Mouse (Mus musculus): Measurements from ENCODE around the gene Nfyc. TPM values are rescaled to one million over a fixed set of nuclear protein-coding genes. Genes with fewer than 3 reads are reported as not detected.

Gene Nfyc
- 83.0 and 86.8 TPM in 2 replicates for polyA plus RNA-seq (2015; fragmentation: Nextera tagmentation; extraction: Ambion mirVana)

DNA sequence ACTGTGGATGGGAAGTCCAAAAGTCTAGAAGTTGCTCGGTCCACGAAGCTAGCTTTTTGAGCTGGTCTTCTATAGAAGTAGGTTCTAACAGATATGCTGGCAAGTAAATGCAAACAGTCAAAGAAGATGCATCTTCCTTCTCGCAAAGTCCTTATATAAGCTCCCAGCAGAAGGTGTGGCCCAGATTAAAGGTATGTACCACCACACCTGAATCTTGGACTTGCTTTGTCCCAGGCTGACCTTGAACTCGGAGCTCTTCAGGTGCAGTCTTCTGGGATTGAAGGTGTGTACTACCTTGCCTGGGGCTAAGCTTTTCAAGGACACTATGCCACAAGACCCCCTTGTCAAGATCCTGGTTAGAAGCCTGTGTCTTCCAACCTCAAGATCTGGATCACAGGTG is at the start of gene Nfyc:
TSS of gene Nfyc (minus strand) at position 101 of the 400 bp plus-strand sequence.
- no peak within 1 kb of the TSS for H3K4me3 ChIP-seq (replicated peaks)
- H3K4me1 ChIP-seq = no peaks in the 10 kb centered on the region
- no peaks in the 10 kb centered on the region for H3K27me3 ChIP-seq (replicated peaks)
- WGBS = 95% methylated on average over 4 of the region's 4 CpGs
- H3K36me3 ChIP-seq = no peaks in the 10 kb centered on the region
- H3K9ac ChIP-seq (replicated peaks) = no peak within 1 kb of the TSS
- H3K4me2 ChIP-seq = no peak within 1 kb of the TSS
- no peak within 1 kb of the TSS for H3K27ac ChIP-seq (replicated peaks)
- H3K9me3 ChIP-seq (replicated peaks) = no peaks in the 10 kb centered on the region
- ATAC-seq (ENCODE audit: low FRiP score) = no peak

DNA sequence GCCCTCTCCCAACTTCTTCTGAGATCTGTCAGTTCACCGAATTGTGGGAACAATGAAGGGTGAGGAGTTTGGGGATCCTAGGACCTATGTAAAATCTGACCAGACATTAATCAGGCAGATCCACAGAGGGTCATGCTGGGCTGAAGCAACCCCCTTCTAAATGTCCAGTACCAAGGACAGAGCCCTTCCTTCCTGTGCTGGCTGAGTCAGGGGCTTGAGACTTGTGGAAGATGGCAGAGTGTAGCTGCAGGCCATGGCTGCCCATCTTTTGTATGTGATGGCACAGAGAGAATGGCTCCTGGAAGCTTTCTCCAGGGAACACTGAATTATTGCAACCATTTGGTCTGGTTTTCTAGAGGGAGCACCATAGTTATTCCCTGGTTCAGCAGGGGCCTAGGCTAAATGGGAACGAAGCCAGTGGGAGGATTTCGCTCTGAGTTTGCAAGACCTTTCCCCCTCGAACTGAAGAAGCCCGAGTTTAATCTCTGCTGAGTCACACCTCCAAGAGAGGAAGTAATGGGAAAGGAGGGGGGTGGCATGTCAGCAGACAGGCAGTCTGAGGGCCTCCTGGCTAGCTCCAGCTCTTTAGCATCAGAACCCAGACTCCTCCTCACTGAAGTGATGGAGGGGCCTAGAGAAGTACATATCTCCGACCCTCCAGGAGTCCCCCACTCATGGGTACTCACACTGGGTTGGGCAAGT is 49.5 kb upstream of the Nfyc start:
- 61% methylated on average over 6 of the region's 6 CpGs for WGBS
- H3K27ac ChIP-seq (replicated peaks) = no peak overlapping the region
- no peak overlapping the region for H3K4me3 ChIP-seq (replicated peaks)
- H3K4me1 ChIP-seq = peaks cover 29% of the 10 kb centered on the region
- no peaks in the 10 kb centered on the region for H3K9me3 ChIP-seq (replicated peaks)
- no peak for ATAC-seq (ENCODE audit: low FRiP score)
- no peak overlapping the region for H3K9ac ChIP-seq (replicated peaks)
- H3K4me2 ChIP-seq = no peak overlapping the region
- H3K36me3 ChIP-seq = no peaks in the 10 kb centered on the region
- no peaks in the 10 kb centered on the region for H3K27me3 ChIP-seq (replicated peaks)

DNA sequence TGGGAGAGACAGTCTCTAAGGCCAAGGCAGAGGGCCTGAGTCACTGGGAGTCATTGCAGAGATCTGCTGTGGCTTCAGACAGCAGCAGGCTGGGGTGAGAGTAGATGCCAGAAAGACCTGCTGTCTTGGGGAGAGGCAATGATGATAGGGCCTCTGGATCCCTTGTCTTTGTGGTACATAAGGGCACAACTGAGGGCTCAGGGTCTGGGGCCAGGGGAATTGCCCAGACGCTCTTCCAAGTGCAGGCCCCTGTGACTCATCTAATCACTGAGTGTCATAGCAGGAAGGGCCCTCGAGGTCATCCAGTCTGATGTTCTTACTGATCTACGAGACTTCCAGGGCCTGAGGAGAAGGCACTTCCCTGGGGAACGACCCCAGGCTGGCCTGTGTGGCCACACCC is 48.0 kb upstream of the Nfyc start:
- H3K9me3 ChIP-seq (replicated peaks) = no peaks in the 10 kb centered on the region
- H3K36me3 ChIP-seq = no peaks in the 10 kb centered on the region
- ATAC-seq (ENCODE audit: low FRiP score) = no peak
- WGBS = 38% methylated on average over 4 of the region's 4 CpGs
- no peak overlapping the region for H3K27ac ChIP-seq (replicated peaks)
- H3K27me3 ChIP-seq (replicated peaks) = no peaks in the 10 kb centered on the region
- no peak overlapping the region for H3K4me3 ChIP-seq (replicated peaks)
- peaks cover 24% of the 10 kb centered on the region for H3K4me1 ChIP-seq
- no peak overlapping the region for H3K4me2 ChIP-seq
- H3K9ac ChIP-seq (replicated peaks) = no peak overlapping the region

DNA sequence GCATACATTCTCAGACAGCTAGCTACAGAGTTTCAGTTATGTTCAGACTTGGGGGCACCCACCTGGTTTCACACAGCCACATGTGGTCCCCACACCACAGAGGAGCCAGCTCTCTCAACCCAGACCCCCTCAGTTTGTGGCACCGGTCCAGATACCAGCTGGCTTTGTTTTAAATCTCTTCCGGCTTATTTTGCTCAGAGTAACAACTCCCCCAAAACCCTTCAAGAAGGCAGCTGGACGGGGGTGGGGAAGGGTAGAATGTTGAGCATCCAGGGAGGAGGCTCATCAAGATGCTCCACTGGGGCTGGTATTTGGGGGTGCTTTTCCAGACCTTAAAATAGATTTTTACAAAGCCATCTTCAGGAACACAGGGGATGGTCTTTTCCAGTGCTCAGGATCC is 47.4 kb upstream of the Nfyc start:
- peaks cover 24% of the 10 kb centered on the region for H3K4me1 ChIP-seq
- no peaks in the 10 kb centered on the region for H3K9me3 ChIP-seq (replicated peaks)
- 61% methylated on average over 3 of the region's 3 CpGs for WGBS
- no peak overlapping the region for H3K27ac ChIP-seq (replicated peaks)
- no peak overlapping the region for H3K4me2 ChIP-seq
- no peak for ATAC-seq (ENCODE audit: low FRiP score)
- no peak overlapping the region for H3K4me3 ChIP-seq (replicated peaks)
- H3K9ac ChIP-seq (replicated peaks) = no peak overlapping the region
- H3K27me3 ChIP-seq (replicated peaks) = no peaks in the 10 kb centered on the region
- no peaks in the 10 kb centered on the region for H3K36me3 ChIP-seq

DNA sequence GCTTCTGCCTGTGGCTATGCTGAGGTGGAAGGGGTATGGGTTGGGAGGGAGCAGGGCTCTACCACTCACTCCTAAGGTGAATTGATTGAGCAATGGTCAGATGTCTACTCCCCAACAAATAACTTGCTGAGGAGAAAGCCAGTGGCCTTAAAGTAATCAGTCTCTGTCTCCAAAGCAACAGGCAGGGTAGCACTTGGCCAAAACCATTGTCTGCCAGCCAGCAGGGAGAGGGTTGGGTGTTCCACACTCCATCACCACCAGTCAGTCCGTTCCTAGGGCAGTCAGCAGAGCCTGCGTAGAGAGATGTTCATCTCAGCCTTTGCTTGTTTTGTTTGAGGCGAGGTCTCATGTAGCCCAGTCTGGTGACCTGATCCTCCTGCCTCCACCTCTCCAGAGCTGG is 44.6 kb upstream of the Nfyc start:
- Histone ChIP-seq H3K9me3 (replicated peaks) (no peaks in the 10 kb centered on the region), H3K4me2 (no peak overlapping the region), H3K27ac (replicated peaks) (no peak overlapping the region), H3K9ac (replicated peaks) (no peak overlapping the region), H3K4me3 (replicated peaks) (no peak overlapping the region), H3K27me3 (replicated peaks) (no peaks in the 10 kb centered on the region), H3K36me3 (no peaks in the 10 kb centered on the region), H3K4me1 (peaks cover 9% of the 10 kb centered on the region)
- 47% methylated on average over 3 of the region's 3 CpGs for WGBS
- ATAC-seq (ENCODE audit: low FRiP score) = no peak

DNA sequence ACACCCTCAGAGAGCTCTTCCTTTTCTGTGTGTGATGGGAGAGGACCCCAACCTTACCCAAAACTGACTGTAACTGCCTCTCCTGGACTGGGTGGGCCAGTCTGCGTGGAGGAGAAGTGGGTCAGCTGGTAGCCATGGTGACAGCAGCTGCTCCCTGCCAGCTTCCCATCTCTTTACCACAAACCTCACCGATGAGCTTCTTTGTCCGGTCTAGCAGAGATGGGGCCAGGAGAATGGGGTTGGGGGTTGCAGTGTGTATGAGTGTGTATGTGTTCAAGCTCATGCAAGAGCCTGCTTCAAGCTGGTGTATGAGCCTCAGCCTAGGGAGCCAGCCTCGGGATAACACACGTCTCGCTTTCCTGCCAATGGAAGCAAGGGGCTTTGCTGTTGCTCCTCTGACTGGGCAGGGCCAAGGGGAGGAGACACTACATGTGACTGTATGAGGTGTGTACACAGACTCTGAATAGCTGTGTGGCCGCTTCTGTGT is 38.9 kb upstream of the Nfyc start:
- peak; percentile 51; the same call in 1 of the 2 replicates for ATAC-seq (ENCODE audit: low FRiP score)
- peaks cover 16% of the 10 kb centered on the region; the same call in 1 of the 2 replicates for H3K4me1 ChIP-seq
- no peak overlapping the region for H3K4me2 ChIP-seq
- no peak overlapping the region for H3K4me3 ChIP-seq (replicated peaks)
- no peaks in the 10 kb centered on the region for H3K9me3 ChIP-seq (replicated peaks)
- 40% methylated on average over 7 of the region's 7 CpGs for whole genome bisulfite sequencing
- H3K36me3 ChIP-seq = no peaks in the 10 kb centered on the region
- H3K27me3 ChIP-seq (replicated peaks) = no peaks in the 10 kb centered on the region
- H3K9ac ChIP-seq (replicated peaks) = no peak overlapping the region
- H3K27ac ChIP-seq (replicated peaks) = 0 out of 2 replicates have a peak overlapping the region, but pooled peaks have one; percentile 18

DNA sequence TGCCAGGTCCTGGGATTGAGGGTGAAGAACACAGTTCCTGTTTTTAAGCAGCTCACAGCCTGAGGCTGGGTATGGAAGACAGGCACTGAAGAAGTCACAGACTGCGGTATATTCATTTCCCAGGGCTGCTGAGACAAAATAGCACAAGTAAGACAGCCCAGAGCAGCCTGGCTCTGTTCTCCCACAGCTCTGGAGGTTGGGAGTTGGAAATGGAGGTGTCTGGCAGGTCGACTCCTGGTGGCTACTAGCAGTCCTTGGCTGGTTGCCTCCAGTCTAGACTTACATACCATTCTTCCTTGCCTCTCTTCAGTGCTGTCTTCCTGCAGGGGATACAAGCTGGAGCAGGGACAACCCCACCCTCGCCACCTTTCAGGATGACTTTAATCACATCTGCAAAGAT is 37.6 kb upstream of the Nfyc start:
- H3K27me3 ChIP-seq (replicated peaks) = no peaks in the 10 kb centered on the region
- H3K36me3 ChIP-seq = no peaks in the 10 kb centered on the region
- no peak overlapping the region for H3K4me2 ChIP-seq
- WGBS = 77% methylated on average over 3 of the region's 3 CpGs
- no peak overlapping the region for H3K4me3 ChIP-seq (replicated peaks)
- no peak overlapping the region for H3K9ac ChIP-seq (replicated peaks)
- H3K9me3 ChIP-seq (replicated peaks) = no peaks in the 10 kb centered on the region
- ATAC-seq (ENCODE audit: low FRiP score) = no peak
- H3K4me1 ChIP-seq = peaks cover 16% of the 10 kb centered on the region; the same call in 1 of the 2 replicates
- no peak overlapping the region for H3K27ac ChIP-seq (replicated peaks)

DNA sequence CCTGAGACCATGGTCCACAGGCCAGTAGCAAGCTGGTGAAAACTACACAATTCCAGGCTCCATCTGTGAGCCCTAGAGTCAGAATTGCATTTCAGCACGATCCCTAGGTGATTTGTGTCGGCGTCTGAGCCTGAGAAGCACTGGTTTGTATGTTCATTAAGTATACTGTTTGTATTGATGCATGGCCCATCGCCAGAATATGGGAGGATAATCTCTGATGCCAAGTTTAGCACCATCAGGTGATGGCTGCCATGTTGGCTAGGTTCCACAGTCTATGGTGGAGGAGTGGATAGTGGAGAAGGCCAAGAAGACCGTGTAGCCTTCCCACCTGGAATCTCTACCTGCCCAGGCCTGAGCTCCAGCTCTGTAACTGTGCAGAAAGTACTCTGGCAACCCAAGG is 36.9 kb upstream of the Nfyc start:
- WGBS = 69% methylated on average over 5 of the region's 5 CpGs
- Histone ChIP-seq H3K27ac (replicated peaks) (no peak overlapping the region), H3K4me2 (no peak overlapping the region), H3K9me3 (replicated peaks) (no peaks in the 10 kb centered on the region), H3K4me1 (peaks cover 16% of the 10 kb centered on the region; the same call in 1 of the 2 replicates), H3K27me3 (replicated peaks) (no peaks in the 10 kb centered on the region), H3K4me3 (replicated peaks) (no peak overlapping the region), H3K36me3 (no peaks in the 10 kb centered on the region), H3K9ac (replicated peaks) (no peak overlapping the region)
- no peak for ATAC-seq (ENCODE audit: low FRiP score)

DNA sequence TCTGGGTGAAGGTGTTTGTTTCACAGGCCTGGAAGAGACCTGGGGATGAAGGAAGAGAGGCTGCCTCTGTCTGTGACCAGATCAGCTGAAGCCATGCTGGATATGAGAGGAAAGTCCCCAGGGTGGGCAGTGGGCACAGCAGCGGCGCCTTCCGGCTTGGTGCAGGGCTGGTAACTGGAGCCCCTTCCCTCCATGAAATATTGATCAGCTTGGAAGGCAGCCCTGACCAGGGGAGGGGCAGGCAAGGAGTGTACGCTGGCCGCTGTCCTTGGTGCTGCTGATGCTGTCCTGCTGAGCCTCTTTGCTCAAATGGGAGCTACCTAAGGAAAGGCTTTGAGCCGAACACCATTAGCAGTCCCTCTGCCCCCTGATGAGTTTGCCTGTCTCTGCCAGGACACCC is 34.8 kb upstream of the Nfyc start:
- Histone ChIP-seq H3K9ac (replicated peaks) (no peak overlapping the region), H3K9me3 (replicated peaks) (no peaks in the 10 kb centered on the region), H3K4me3 (replicated peaks) (no peak overlapping the region), H3K4me2 (no peak overlapping the region), H3K27me3 (replicated peaks) (no peaks in the 10 kb centered on the region), H3K27ac (replicated peaks) (no peak overlapping the region), H3K36me3 (no peaks in the 10 kb centered on the region), H3K4me1 (peaks cover 16% of the 10 kb centered on the region; the same call in 1 of the 2 replicates)
- no peak for ATAC-seq (ENCODE audit: low FRiP score)
- 8% methylated on average over 6 of the region's 6 CpGs for WGBS

DNA sequence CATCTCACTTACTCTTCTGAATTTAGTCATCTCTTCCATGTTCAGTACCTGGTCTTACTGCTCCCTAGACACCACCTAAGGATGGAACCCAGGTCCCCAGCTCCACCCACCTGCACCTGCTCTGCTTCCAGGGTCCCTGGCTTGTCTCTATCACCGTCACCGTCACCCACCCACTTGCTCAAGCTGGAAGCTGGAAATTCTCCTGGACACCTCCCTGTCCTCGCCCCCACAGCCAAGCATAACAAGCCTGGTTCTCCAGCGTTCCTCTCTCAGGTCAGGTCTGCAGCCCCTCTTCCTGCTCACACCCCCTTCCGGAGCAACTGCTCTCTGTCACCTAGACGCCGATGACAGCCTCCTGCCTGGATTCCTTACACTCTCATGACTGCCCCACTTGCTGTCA is 28.5 kb upstream of the Nfyc start:
- H3K9me3 ChIP-seq (replicated peaks) = no peaks in the 10 kb centered on the region
- H3K9ac ChIP-seq (replicated peaks) = no peak overlapping the region
- H3K27me3 ChIP-seq (replicated peaks) = no peaks in the 10 kb centered on the region
- no peak overlapping the region for H3K4me2 ChIP-seq
- WGBS = 93% methylated on average over 7 of the region's 7 CpGs
- no peaks in the 10 kb centered on the region for H3K36me3 ChIP-seq
- no peak overlapping the region for H3K27ac ChIP-seq (replicated peaks)
- peaks cover 20% of the 10 kb centered on the region for H3K4me1 ChIP-seq
- ATAC-seq (ENCODE audit: low FRiP score) = no peak
- H3K4me3 ChIP-seq (replicated peaks) = no peak overlapping the region

DNA sequence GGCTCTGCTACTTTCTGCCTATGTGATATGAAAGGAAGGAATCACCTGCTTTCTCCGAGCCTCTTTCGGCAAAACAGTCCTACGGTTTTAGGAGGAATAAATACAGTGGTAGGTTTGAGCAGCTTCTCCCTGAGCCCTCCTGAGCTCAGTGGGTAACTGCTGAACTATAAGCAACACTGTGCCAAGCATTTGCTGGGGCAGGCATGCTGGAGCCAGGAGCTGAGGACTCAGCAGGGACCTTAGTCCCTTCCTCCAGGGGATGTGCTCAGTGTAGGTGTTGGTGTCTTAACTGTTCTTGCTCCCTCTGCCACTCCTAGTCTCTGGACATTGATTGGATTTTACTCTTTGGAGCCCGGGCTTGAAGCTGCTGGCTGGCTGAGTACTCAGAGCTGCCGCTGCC is 25.0 kb upstream of the Nfyc start:
- peaks cover 20% of the 10 kb centered on the region for H3K4me1 ChIP-seq
- 0 out of 2 replicates have a peak overlapping the region, but pooled peaks have one; percentile 74 for H3K9ac ChIP-seq (replicated peaks)
- H3K4me2 ChIP-seq = peak overlapping the region; percentile 79
- H3K36me3 ChIP-seq = no peaks in the 10 kb centered on the region
- WGBS = 51% methylated on average over 5 of the region's 5 CpGs
- peak overlapping the region; percentile 70 for H3K4me3 ChIP-seq (replicated peaks)
- ATAC-seq (ENCODE audit: low FRiP score) = no peak
- H3K27ac ChIP-seq (replicated peaks) = no peak overlapping the region
- H3K9me3 ChIP-seq (replicated peaks) = no peaks in the 10 kb centered on the region
- H3K27me3 ChIP-seq (replicated peaks) = 0 out of 2 replicates have a peak, but pooled peaks cover 4% of the 10 kb centered on the region

DNA sequence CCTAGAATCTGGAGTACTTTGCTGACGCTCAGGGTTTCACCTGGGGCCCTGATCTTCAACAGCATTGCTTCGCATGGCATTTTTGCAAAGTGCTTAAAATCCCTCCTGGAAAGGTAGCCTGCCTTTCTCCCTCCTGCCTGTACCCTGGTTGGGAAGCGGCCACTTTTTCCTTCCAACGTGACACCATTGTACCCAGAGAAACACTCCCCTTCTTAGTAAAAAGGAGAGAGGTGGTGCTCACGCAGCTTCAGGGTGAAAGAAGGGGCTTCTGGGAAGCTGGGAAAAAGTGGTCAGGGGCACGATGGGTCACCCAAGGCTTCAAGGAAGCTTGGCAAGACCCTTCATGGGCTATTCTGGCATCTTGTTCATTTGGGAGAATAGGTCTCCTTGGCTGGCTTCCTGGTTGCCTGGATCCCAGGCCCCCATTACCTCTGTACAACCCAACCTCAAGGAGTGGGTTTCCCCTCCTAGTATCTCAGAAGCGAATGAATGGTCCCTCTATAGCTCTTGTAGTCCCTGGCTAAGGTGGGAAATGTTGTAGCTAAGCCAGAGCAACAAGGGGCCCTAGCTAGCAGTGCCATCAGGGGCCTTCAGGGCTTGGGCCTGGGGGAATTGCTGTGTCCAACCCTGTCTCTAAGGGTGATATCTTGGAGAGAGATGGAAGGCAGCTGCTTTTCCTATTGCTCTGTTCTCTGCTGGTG is 24.1 kb upstream of the Nfyc start:
- H3K27me3 ChIP-seq (replicated peaks) = 0 out of 2 replicates have a peak, but pooled peaks cover 4% of the 10 kb centered on the region
- H3K36me3 ChIP-seq = no peaks in the 10 kb centered on the region
- 16% methylated on average over 7 of the region's 7 CpGs for WGBS
- H3K9me3 ChIP-seq (replicated peaks) = no peaks in the 10 kb centered on the region
- peaks cover 20% of the 10 kb centered on the region for H3K4me1 ChIP-seq
- peak overlapping the region; percentile 70 for H3K4me3 ChIP-seq (replicated peaks)
- peak overlapping the region; percentile 41 for H3K27ac ChIP-seq (replicated peaks)
- peak overlapping the region; percentile 74 for H3K9ac ChIP-seq (replicated peaks)
- ATAC-seq (ENCODE audit: low FRiP score) = no peak
- H3K4me2 ChIP-seq = peak overlapping the region; percentile 79

All from neural tube, embryonic 15.5 days (tissue).